Mouse (Mus musculus) hindbrain, embryonic 14.5 days (tissue): ENCODE data around the gene Gadd45gip1. TPM values are rescaled to one million over a fixed set of nuclear protein-coding genes. Genes with fewer than 3 reads are reported as not detected.

Experiments
- ATAC-seq: fragments of 200-750 bp; cut with Nextera tagmentation; 2 replicates; pipeline ENCODE4 v1.8.0; 2017; ENCODE audit warnings: moderate number of reproducible peaks, mild to moderate bottlenecking, moderate TSS enrichment, moderate library complexity; ENCODE audit not compliant: low FRiP score
- DNase-seq: peaks from one replicate; pipeline ENCODE4 v3.0.0-alpha.2; 2015; ENCODE audit warnings: low spot score
- H3K27ac ChIP-seq: fragments of 300-500 bp; sonication (generic); 2 replicates; pipeline ENCODE4 v1.5.1; 2014; ENCODE audit warnings: mild to moderate bottlenecking, moderate library complexity
- H3K27me3 ChIP-seq: fragments of 300-500 bp; sonication (generic); 2 replicates; pipeline ENCODE4 v1.6.1; 2014; ENCODE audit warnings: mild to moderate bottlenecking, low read length, mixed read lengths; ENCODE audit not compliant: control insufficient read depth, insufficient read depth
- H3K36me3 ChIP-seq: fragments of 300-500 bp; sonication (generic); replicated peaks from 2 replicates; pipeline ENCODE4 v1.6.1; 2014; ENCODE audit not compliant: control insufficient read depth, insufficient read depth
- H3K4me1 ChIP-seq: fragments of 300-500 bp; sonication (generic); replicated peaks from 2 replicates; pipeline ENCODE4 v1.6.1; 2014; ENCODE audit warnings: antibody characterized with exemption, low read length, mixed read lengths; ENCODE audit not compliant: control insufficient read depth, insufficient read depth
- H3K4me2 ChIP-seq: fragments of 300-500 bp; sonication (generic); replicated peaks from 2 replicates; pipeline ENCODE4 v1.6.1; 2014; ENCODE audit warnings: mild to moderate bottlenecking, moderate library complexity
- H3K4me3 ChIP-seq: fragments of 300-500 bp; sonication (generic); replicated peaks from 2 replicates; pipeline ENCODE4 v1.5.1; 2014; ENCODE audit warnings: mild to moderate bottlenecking, low read length
- H3K9ac ChIP-seq: fragments of 300-500 bp; sonication (generic); 2 replicates; pipeline ENCODE4 v1.6.1; 2014
- H3K9me3 ChIP-seq: fragments of 300-500 bp; sonication (generic); 2 replicates; pipeline ENCODE4 v1.6.1; 2016; ENCODE audit warnings: low read length; ENCODE audit not compliant: control insufficient read depth
- WGBS: fragments of 180-500 bp; shearing (Covaris S2); extraction: QIAGEN DNeasy Blood & Tissue Kit; methylation state at CpG from one replicate; pipeline ENCODE4 v1.1.7; 2014; 5-methylcytosine and 5-hydroxymethylcytosine counted together
- polyA plus RNA-seq: library from polyadenylated mRNA; unstranded; fragments of >200 nt; fragmentation: Nextera tagmentation; extraction: Ambion mirVana; gene quantifications from 2 replicates; pipeline ENCODE4 v1.2.1, GENCODE M21; 2014

Gene Gadd45gip1
- polyA plus RNA-seq, 1 experiment from 2014 or later: 37.4 TPM

DNA sequence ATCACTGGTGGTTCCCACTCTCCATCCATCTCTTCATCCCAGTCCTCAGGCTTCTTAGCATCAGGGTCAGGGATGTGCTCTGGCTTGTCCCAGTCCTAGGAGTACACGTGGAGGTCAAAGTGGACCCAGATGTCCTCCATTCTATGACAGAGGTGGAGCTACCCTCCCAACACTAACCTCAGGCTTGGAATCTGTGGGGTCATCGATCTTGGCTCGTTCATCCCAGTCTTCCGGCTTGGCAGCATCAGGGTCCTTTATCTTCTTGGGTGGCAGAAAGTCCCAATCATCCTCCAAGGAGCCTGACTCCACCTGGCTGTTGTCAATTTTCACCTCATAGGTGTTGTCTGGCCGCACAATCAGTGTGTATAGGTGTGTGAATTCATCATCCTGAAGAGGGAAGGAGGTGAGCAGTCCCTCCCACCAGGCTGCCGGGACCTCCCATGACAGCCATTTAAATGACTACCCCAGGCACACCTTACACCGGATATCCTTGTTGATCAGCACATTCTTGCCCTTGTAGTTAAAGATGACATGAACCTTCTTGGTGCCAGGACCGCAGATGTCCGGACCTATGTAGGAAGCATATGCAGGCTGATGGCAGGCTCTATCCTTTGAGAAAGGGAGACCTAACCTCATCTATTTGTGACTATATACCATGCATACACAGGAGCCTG is 13.2 kb downstream of the Gadd45gip1 start:
- Histone ChIP-seq H3K36me3 (peaks cover 45% of the 10 kb centered on the region), H3K9me3 (no peaks in the 10 kb centered on the region), H3K9ac (peak overlapping the region; percentile 99), H3K27ac (no peak overlapping the region), H3K4me1 (peaks cover 19% of the 10 kb centered on the region), H3K4me2 (peak overlapping the region; percentile 94), H3K27me3 (no peaks in the 10 kb centered on the region), H3K4me3 (peak overlapping the region; percentile 98)
- WGBS: 89% methylated on average over 9 of the region's 9 CpGs
- ATAC-seq (no peak), DNase-seq (no peak)

DNA sequence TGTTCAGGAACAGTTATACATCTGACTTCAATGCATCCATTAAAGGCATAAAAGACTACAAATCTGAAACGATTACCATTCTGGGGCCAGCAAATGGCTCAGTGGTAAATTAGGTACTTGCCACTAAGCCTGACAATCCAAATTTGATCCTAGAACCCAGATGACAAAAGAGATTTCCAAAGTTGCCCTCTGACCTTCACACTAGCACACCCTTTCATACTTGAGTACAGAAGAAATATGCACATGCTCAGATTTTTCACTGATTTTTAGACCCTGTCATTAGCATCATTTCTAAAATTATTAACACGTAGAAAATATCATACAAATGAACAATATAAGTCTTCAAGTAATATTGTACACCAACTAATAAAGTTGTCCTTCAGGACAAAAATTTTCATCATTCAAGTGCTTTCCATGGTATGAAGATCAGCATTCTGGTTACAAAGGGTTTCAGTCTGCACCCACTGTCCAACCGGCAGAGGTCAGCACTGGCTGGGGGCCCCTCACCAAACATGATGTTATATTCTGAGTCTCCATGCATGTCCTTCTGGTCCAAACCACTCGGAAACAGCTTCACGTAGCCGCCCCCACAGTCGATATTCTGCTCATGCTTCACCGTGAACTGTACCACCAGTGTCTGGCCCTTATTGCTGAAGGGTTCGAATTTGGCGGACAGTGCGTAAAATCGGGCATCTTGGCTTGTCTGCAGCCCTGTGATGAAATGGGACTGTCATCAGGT is 14.2 kb downstream of the Gadd45gip1 start:
- Histone ChIP-seq H3K4me1 (peaks cover 16% of the 10 kb centered on the region), H3K27ac (peak overlapping the region; percentile 92), H3K9ac (peak overlapping the region; percentile 99), H3K27me3 (no peaks in the 10 kb centered on the region), H3K36me3 (peaks cover 45% of the 10 kb centered on the region), H3K9me3 (no peaks in the 10 kb centered on the region), H3K4me3 (peak overlapping the region; percentile 98), H3K4me2 (peak overlapping the region; percentile 94)
- WGBS: 18% methylated on average over 12 of the region's 12 CpGs
- DNase-seq: no peak
- no peak for ATAC-seq

DNA sequence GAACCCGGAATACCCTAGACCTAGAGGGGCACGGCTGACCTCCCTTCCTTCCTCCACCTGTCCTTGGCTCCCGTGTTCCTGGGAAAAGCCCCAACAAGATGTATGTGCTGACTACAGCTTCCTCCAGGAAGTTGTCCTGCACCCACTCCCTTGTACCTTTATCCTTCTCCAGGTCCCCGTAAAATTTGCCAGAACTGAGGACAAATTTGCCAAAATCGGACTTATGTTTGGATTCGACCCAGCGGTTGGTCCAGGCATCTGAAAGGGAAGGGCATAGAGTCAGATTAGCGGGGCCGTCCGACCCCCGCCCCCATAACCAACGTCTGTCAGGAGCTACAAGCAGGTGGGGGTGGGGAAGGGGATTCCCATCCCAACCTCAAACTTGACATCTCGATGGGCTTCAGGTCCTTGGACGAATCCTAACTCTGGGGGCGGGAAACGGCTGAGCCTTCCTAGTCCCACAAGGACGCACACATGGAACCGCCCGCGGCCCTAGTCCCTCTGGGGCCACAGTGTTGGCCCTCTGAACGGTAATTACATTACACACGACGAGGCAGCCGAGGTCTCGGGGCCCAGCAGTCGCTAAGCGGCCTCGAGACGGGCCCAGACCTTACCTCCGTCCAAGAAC is 14.9 kb downstream of the Gadd45gip1 start:
- no peak; the same call in 1 of the 2 replicates for ATAC-seq

DNA sequence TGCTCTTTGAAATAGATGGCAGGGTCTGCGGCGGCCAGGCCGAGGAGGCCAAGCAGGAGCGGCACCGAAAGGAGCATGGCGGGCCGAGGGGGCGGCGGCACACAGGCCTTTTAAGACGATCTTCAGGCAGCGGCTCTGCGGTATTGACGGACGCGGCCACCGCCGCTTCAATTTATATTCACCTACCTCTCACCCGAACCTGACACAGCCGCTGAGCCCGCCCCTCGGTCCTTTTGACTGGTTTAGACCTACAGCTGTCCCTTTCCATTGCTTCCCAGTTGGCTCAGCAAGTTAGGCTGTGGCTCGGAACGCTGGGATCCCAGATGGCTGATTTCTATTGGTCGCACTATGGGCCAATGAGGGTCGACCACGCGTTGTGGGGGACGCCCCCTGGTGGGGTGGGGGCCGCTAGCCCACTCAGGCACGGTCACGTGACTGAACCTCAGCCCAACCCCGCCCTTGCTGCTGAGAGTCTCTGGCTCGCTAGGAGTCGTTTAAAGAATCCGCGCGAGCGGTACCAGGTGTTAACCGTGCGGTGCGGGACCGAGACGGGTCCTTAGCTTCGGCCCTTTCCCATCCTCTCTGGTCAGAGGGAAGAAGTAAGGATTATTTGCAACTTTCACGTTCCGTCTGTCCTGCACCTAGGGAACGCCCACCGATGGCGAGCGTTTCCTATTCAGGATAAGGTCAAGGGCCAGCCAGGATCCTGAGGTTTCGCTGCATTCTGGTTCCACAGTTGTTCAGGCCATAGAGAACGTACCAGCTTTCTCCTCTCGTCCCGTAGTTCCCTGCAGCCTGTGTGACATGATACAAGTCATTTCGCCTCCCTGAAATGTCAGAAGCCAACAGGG is 15.6 kb downstream of the Gadd45gip1 start, which contains the start of gene Calr:
Calr (minus strand) TSS at position 213 of the 851 bp plus-strand sequence.
- Histone ChIP-seq H3K4me2 (peak within 1 kb of the TSS; percentile 94), H3K36me3 (peaks cover 36% of the 10 kb centered on the region), H3K4me1 (peaks cover 16% of the 10 kb centered on the region), H3K27ac (peak within 1 kb of the TSS; percentile 92), H3K9me3 (no peaks in the 10 kb centered on the region), H3K27me3 (no peaks in the 10 kb centered on the region), H3K9ac (peak within 1 kb of the TSS; percentile 99), H3K4me3 (peak within 1 kb of the TSS; percentile 98)
- WGBS: under 1% methylated on average over 55 of the region's 55 CpGs
- ATAC-seq (peak; percentile 99), DNase-seq (peak; percentile 99)

More for the DNA sequence above, 14.9 kb downstream of the Gadd45gip1 start:
- H3K27me3 ChIP-seq: no peaks in the 10 kb centered on the region
- H3K36me3 ChIP-seq: peaks cover 43% of the 10 kb centered on the region
- H3K9ac ChIP-seq: peak overlapping the region; percentile 99
- H3K9me3 ChIP-seq: no peaks in the 10 kb centered on the region
- H3K4me2 ChIP-seq: peak overlapping the region; percentile 94
- H3K27ac ChIP-seq: peak overlapping the region; percentile 92
- WGBS: under 1% methylated on average over 30 of the region's 30 CpGs
- no peak for DNase-seq
- H3K4me1 ChIP-seq: peaks cover 16% of the 10 kb centered on the region
- peak overlapping the region; percentile 98 for H3K4me3 ChIP-seq

DNA sequence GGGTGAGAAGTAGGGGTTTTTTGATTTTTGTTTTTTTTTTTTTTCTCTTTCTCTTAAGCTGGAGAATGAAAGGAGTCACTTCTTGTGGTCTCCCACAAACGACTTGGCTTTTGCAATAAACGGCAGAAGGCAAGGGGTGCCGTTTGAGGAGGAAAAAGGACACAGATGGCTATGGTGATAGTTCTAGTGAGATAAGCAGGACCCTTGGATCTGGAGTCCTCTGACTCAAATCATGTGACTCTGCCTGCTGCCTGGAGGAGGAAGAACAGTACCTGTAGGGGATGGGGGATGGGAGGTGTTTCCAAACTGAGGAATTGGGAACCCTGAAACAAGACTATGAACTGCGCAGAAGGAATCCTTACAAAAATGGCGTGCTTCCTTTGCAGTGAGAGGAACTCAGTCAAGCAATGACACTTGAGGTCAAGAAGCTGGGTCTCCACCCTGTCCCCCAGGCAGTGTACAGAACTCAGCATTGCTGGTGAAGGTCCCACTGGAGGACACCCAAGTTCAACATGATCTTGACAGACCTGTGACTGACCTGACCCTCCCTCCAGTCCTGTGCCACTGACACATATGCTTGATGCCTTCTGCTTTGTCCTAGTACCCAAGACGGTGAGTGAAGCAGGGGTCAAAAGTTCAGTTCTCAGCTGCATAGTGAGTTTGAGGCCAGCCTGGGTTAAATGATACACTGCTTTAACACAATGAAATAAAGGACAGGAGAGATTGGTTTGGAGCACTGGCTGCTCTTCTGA is 16.5 kb downstream of the Gadd45gip1 start:
- H3K4me1 ChIP-seq: peaks cover 16% of the 10 kb centered on the region
- H3K9ac ChIP-seq: peak overlapping the region; percentile 78
- H3K27me3 ChIP-seq: no peaks in the 10 kb centered on the region
- peak overlapping the region; percentile 89 for H3K27ac ChIP-seq
- DNase-seq: no peak
- peaks cover 26% of the 10 kb centered on the region for H3K36me3 ChIP-seq
- peak overlapping the region; percentile 98 for H3K4me3 ChIP-seq
- WGBS: 48% methylated on average over 6 of the region's 6 CpGs
- no peak for ATAC-seq
- no peaks in the 10 kb centered on the region for H3K9me3 ChIP-seq
- H3K4me2 ChIP-seq: peak overlapping the region; percentile 94

DNA sequence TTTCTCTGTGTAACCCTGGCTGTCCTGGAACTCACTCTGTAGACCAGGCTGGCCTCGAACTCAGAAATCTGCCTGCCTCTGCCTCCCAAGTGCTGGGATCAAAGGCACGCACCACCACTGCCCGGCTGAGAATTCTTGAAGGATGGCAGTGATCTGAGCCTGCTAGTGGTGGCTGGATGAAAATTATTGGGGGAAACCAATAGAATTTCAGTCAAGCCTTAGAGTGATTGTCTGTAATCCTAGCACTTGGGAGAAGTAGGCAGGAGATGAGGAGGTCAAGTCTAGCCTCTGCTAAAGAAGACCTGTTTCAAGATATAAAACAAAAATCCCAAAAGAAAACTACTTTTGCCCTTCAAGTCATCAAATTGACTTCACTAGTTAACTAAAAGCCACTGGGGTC is 25.1 kb downstream of the Gadd45gip1 start:
- Histone ChIP-seq H3K27ac (no peak overlapping the region), H3K4me3 (peak overlapping the region; percentile 76; the same call in 1 of the 2 replicates), H3K27me3 (no peaks in the 10 kb centered on the region), H3K9me3 (no peaks in the 10 kb centered on the region), H3K9ac (no peak overlapping the region), H3K36me3 (peaks cover 25% of the 10 kb centered on the region), H3K4me2 (no peak overlapping the region), H3K4me1 (peaks cover 11% of the 10 kb centered on the region)
- DNase-seq (no peak), ATAC-seq (peak; percentile 41; the same call in 1 of the 2 replicates)
- 97% methylated on average over 3 of the region's 3 CpGs for WGBS

DNA sequence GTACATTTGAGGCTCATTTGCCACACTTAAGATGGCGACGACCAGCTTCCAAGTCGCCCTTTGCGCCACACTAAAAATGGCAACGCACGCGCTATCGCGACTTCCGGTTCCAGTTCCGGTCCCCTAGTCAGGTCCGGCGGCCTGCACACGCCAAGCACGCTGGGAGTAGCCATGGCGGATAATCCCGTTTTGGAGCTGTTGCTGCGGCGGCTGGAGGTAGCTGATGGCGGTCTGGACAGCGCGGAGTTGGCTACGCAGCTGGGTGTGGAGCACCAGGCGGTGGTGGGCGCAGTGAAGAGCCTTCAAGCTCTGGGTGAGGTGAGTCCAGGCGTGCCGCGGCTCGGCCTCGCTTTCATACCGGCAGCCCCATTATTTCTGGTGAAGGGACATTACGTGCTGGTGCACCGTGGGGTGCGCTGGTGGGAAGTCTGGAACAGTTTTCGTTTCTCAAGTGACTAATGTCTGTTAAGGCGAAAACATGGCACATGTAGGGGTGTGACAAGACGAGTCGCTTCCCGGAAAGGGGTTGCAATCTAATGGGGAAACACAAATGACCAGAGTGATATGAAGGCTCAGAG is 25.6 kb downstream of the Gadd45gip1 start, which contains the start of gene Farsa:
Farsa (plus strand) TSS at position 126 of the 578 bp plus-strand sequence.
- H3K36me3 ChIP-seq: peaks cover 30% of the 10 kb centered on the region
- H3K27me3 ChIP-seq: no peaks in the 10 kb centered on the region
- peak within 1 kb of the TSS; percentile 75 for H3K4me2 ChIP-seq
- peak within 1 kb of the TSS; percentile 79 for H3K27ac ChIP-seq
- no peaks in the 10 kb centered on the region for H3K9me3 ChIP-seq
- H3K9ac ChIP-seq: peak within 1 kb of the TSS; percentile 80
- under 1% methylated on average over 39 of the region's 39 CpGs for WGBS
- ATAC-seq (peak; percentile 92), DNase-seq (peak; percentile 95)
- H3K4me3 ChIP-seq: peak within 1 kb of the TSS; percentile 76
- peaks cover 11% of the 10 kb centered on the region for H3K4me1 ChIP-seq
